8 mouse cellular contexts compared by ENCODE assay signal in genomic region chr7:66108961-66109854, GRCm38 (mm10). TPM values are rescaled to one million over a fixed set of nuclear protein-coding genes. Genes with fewer than 3 reads are reported as not detected.
A peak's percentile ranks its signal among the peaks of the same experiment; 100 is the strongest.
DNase-seq lines count a peak whose midpoint lies in the region; ATAC-seq lines count a peak whose summit lies in the region.

Chsy1 (plus strand) TSS chr7:66109515.

- H3K4me3 ChIP-seq in hindbrain, embryonic 15.5 days = peak within 1 kb of the TSS; percentile 78

- peak; percentile 70 for DNase-seq in WW6 (ENCODE audit: low read depth, low spot score)
- DNase-seq in cerebellum, postnatal 36 days = peak; percentile 86 to 89
- peak; percentile 93 for DNase-seq in frontal cortex, postnatal 36 days (ENCODE audit: low spot score in 2 of 2)
- peak; percentile 79 for DNase-seq in left cerebral cortex, adult 11 months (ENCODE audit: low spot score)
- DNase-seq in lung, postnatal 36 days = peak; percentile 90
- DNase-seq in retina, postnatal 1 day = peak; percentile 97
- peak; percentile 93 for DNase-seq in thymus, postnatal 4 days

- H3K9me3 ChIP-seq in hindbrain, embryonic 15.5 days = no peaks in the 10 kb centered on the region

- H3K4me2 ChIP-seq in hindbrain, embryonic 15.5 days = peak within 1 kb of the TSS; percentile 96

- H3K36me3 ChIP-seq in hindbrain, embryonic 15.5 days = no peaks in the 10 kb centered on the region

- peaks cover 35% of the 10 kb centered on the region for H3K4me1 ChIP-seq in hindbrain, embryonic 15.5 days (replicated peaks)

- ATAC-seq in hindbrain, embryonic 15.5 days (ENCODE audit: low FRiP score, low read depth) = peak; percentile 91

- peak within 1 kb of the TSS; percentile 94 for H3K27ac ChIP-seq in hindbrain, embryonic 15.5 days (replicated peaks)

- H3K27me3 ChIP-seq in hindbrain, embryonic 15.5 days = no peaks in the 10 kb centered on the region; the same call in 1 of the 2 replicates

- WGBS in hindbrain, embryonic 15.5 days = under 1% methylated on average over 110 of the region's 123 CpGs

- H3K9ac ChIP-seq in hindbrain, embryonic 15.5 days = peak within 1 kb of the TSS; percentile 79

RNA-seq across cellular contexts. Expression of gene Chsy1, which starts in this region (rescaled TPM):
- polyA plus RNA-seq in hindbrain, embryonic 15.5 days (2015; fragmentation: Nextera tagmentation; extraction: Ambion mirVana) = 9.2 and 10.7 TPM in 2 replicates

Comparison
In these comparisons a context has a peak if more than half of its experiments do, and no peak if none do; other contexts are left out.
1. Peak in every context shown above with its lines: DNase-seq, ATAC-seq, H3K4me3 ChIP-seq and H3K27ac ChIP-seq.